Comparison of ENCODE assay signal across 10 mouse cellular contexts in the genomic region with DNA sequence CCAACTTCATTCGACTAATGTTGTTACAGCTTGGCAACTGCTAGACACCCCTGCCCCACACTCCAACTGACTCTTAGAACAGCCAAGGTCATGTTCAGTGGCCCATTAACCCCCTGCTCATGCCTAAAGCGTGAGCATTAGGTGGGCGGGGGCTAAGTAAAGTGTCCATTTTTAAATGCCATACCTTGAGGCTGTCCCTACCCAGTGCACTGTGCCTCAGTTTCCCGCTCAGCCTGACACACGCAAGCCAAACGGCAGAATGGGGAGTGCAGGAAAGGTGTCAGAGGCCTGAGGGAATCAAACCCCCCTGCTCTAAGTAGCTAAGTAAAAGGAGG. TPM values are rescaled to one million over a fixed set of nuclear protein-coding genes. Genes with fewer than 3 reads are reported as not detected.
DNase-seq lines count a peak whose midpoint lies in the region; ATAC-seq lines count a peak whose summit lies in the region.
"Had no signal": no experiment of that assay in that cellular context is flagged by ENCODE, and none has a peak within 500 bp of the region (broad histone marks: within the 10 kb centered on the region; RNA-seq: fewer than 3 reads in every experiment).

No protein-coding gene starts in this region.

- intact Hi-C loops in heart, postnatal 14 days (cut with DNase I): no loop called here

- H3K9ac ChIP-seq in heart, embryonic 14.5 days (ENCODE audit: low read length): peak overlapping the region; percentile 39; the same call in 1 of the 2 replicates
- no peak overlapping the region for H3K9ac ChIP-seq in hindbrain, embryonic 12.5 days
- no peak overlapping the region for H3K9ac ChIP-seq in midbrain, embryonic 14.5 days (replicated peaks; ENCODE audit: low read length)

- H3K4me3 ChIP-seq in heart, embryonic 14.5 days (ENCODE audit: control insufficient read depth in 1 of 2, insufficient read depth in 1 of 2, low read depth in 1 of 2, low read length in 2 of 2): no peak overlapping the region
- H3K4me3 ChIP-seq in hindbrain, embryonic 12.5 days: no peak overlapping the region
- H3K4me3 ChIP-seq in midbrain, embryonic 14.5 days (replicated peaks; ENCODE audit: low read depth, low read length): no peak overlapping the region

- DNase-seq in heart, postnatal 14 days: no peak
- DNase-seq in ZHBTc4 (ENCODE audit: low read depth, low spot score): peak; percentile 91
- no peak for DNase-seq in midbrain, embryonic 14.5 days
- DNase-seq in layer of hippocampus, adult 9-11 months: no peak
- no peak for DNase-seq in left cerebral cortex, adult 9 months (ENCODE audit: low spot score in 2 of 2)
- DNase-seq in spleen, adult 18-20 months: no peak
- DNase-seq: liver had no signal

- H3K4me1 ChIP-seq in heart, embryonic 14.5 days (ENCODE audit: control insufficient read depth in 2 of 2, insufficient read depth in 2 of 2, low read length in 2 of 2): peaks cover 19 to 22% of the 10 kb centered on the region in 2 experiments
- H3K4me1 ChIP-seq in hindbrain, embryonic 12.5 days: peaks cover 53% of the 10 kb centered on the region
- peaks cover 15% of the 10 kb centered on the region for H3K4me1 ChIP-seq in midbrain, embryonic 14.5 days (ENCODE audit: control insufficient read depth, insufficient read depth, low read length)

- 56% methylated on average over 6 of the region's 6 CpGs for WGBS in heart, embryonic 14.5 days
- 5% methylated on average over 6 of the region's 6 CpGs for WGBS in hindbrain, embryonic 12.5 days
- WGBS in midbrain, embryonic 14.5 days: 10% methylated on average over 6 of the region's 6 CpGs

- no peak for ATAC-seq in heart, embryonic 14.5 days (ENCODE audit: insufficient number of reproducible peaks, insufficient read depth, low FRiP score, low read depth)
- ATAC-seq in hindbrain, embryonic 12.5 days (ENCODE audit: low FRiP score): peak; percentile 34
- no peak for ATAC-seq in midbrain, embryonic 14.5 days (ENCODE audit: low FRiP score, low TSS enrichment)

- no peaks in the 10 kb centered on the region for H3K36me3 ChIP-seq in heart, embryonic 14.5 days (ENCODE audit: control insufficient read depth, insufficient read depth, low read length)
- no peaks in the 10 kb centered on the region for H3K36me3 ChIP-seq in hindbrain, embryonic 12.5 days
- no peaks in the 10 kb centered on the region for H3K36me3 ChIP-seq in midbrain, embryonic 14.5 days (ENCODE audit: control insufficient read depth, insufficient read depth, low read length)

- no peak overlapping the region for H3K4me2 ChIP-seq in heart, embryonic 14.5 days (ENCODE audit: low read length)
- peak overlapping the region; percentile 21; the same call in 1 of the 2 replicates for H3K4me2 ChIP-seq in hindbrain, embryonic 12.5 days (replicated peaks)
- H3K4me2 ChIP-seq in midbrain, embryonic 14.5 days (ENCODE audit: low read length): no peak overlapping the region

- no peaks in the 10 kb centered on the region for H3K9me3 ChIP-seq in heart, embryonic 14.5 days (ENCODE audit: control insufficient read depth, low read length)
- no peaks in the 10 kb centered on the region for H3K9me3 ChIP-seq in hindbrain, embryonic 12.5 days (replicated peaks)
- no peaks in the 10 kb centered on the region for H3K9me3 ChIP-seq in midbrain, embryonic 14.5 days (ENCODE audit: control insufficient read depth, low read length)

- no peaks in the 10 kb centered on the region; the same call in 1 of the 2 replicates for H3K27me3 ChIP-seq in heart, embryonic 14.5 days (ENCODE audit: control insufficient read depth, insufficient read depth, low read length)
- H3K27me3 ChIP-seq in hindbrain, embryonic 12.5 days: peaks cover 2% of the 10 kb centered on the region; the same call in 1 of the 2 replicates
- no peaks in the 10 kb centered on the region for H3K27me3 ChIP-seq in midbrain, embryonic 14.5 days (ENCODE audit: control insufficient read depth, insufficient read depth, low read length)

- H3K27ac ChIP-seq in heart, embryonic 14.5 days (replicated peaks in 1 of 2; ENCODE audit: control insufficient read depth in 1 of 2, insufficient read depth in 1 of 2, low read depth in 2 of 2, low read length in 2 of 2): no peak overlapping the region
- peak overlapping the region; percentile 83 for H3K27ac ChIP-seq in hindbrain, embryonic 12.5 days
- H3K27ac ChIP-seq in midbrain, embryonic 14.5 days (replicated peaks; ENCODE audit: low read depth, low read length): peak overlapping the region; percentile 42; the same call in 1 of the 2 replicates

RNA-seq across cellular contexts. Expression of gene Tns1, which starts 12.6 kb away (rescaled TPM):
- 125 and 142 TPM in 2 replicates for polyA plus RNA-seq in heart, embryonic 14.5 days (2014; fragmentation: Nextera tagmentation; extraction: Ambion mirVana)
- 100 to 1,000 TPM; 677 to 755 TPM for total RNA-seq in heart, postnatal 14 days (2021)
- 26.1 and 28.3 TPM in 2 replicates for polyA plus RNA-seq in hindbrain, embryonic 12.5 days (2016; fragmentation: Nextera tagmentation; extraction: Ambion mirVana)
- polyA plus RNA-seq in midbrain, embryonic 14.5 days (2014; fragmentation: Nextera tagmentation; extraction: Ambion mirVana): 7.6 and 11.0 TPM in 2 replicates

RNA-seq across cellular contexts. Expression of gene Rufy4, which starts 13.7 kb away (rescaled TPM):
- polyA plus RNA-seq in heart, embryonic 14.5 days (2014; fragmentation: Nextera tagmentation; extraction: Ambion mirVana): 0.22 and 0.39 TPM in 2 replicates
- 1 to 10 TPM; 1.4 to 1.5 TPM for total RNA-seq in heart, postnatal 14 days (2021)
- polyA plus RNA-seq in hindbrain, embryonic 12.5 days (2016; fragmentation: Nextera tagmentation; extraction: Ambion mirVana): 0.46 and 0.60 TPM in 2 replicates
- polyA plus RNA-seq in midbrain, embryonic 14.5 days (2014; fragmentation: Nextera tagmentation; extraction: Ambion mirVana): 0.12 and 0.33 TPM in 2 replicates

RNA-seq across cellular contexts. Expression of gene Cxcr2, which starts 42.1 kb away (rescaled TPM):
- polyA plus RNA-seq in heart, embryonic 14.5 days (2014; fragmentation: Nextera tagmentation; extraction: Ambion mirVana): 0.08 TPM in 1 of 2 replicates, not detected in the other
- total RNA-seq in heart, postnatal 14 days (2021): under 1 TPM; 0.07 to 0.10 TPM
- polyA plus RNA-seq in hindbrain, embryonic 12.5 days (2016; fragmentation: Nextera tagmentation; extraction: Ambion mirVana): not detected in 2 replicates
- not detected in 2 replicates for polyA plus RNA-seq in midbrain, embryonic 14.5 days (2014; fragmentation: Nextera tagmentation; extraction: Ambion mirVana)
- polyA plus RNA-seq: testis, adult 2 months had no signal

Comparison
In these comparisons a context has a peak if more than half of its experiments do, and no peak if none do; other contexts are left out.
1. H3K27ac ChIP-seq: peak in hindbrain, embryonic 12.5 days (single experiment) and midbrain, embryonic 14.5 days (single experiment); none in heart, embryonic 14.5 days (0 of 2).